In the genomic region with DNA sequence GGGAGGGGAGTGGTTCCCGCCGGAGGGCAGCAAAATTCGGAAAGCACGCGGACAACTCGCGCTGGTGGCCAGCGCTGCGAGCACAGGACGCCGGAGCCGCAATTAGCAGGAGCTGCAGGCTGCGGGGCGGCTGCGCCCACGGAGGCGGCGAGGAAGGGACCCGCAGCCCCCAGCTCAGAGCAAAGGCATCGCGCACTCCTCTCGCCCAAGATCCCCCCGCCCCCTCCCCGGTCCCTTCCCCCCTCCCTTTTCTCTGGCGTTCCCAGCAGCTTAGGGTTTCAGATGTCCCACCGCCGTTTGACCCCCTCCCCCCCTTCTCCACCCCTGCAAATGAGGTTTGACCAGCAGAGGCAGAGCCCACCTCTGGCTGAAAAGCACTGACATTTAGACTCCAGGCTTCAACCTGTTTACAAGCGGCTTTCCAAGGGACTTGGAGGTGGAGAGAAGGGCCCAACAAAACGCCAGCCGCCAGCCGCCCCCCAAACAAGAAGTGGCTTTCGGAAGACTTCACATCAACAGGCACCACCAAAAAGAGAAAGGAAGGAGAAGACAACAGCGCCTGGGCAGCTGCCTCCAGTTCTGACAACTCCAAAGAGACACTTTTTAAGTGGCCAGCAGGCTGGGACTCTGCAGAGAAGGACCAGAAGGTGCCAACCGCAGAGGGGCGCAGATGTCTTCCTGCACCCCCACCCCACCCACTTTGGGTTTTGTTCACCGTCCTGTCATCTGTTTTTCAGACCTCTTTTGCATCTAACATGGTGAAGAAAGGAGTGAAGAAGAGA, we compare ENCODE assay signal across 8 mouse cellular contexts. TPM values are rescaled to one million over a fixed set of nuclear protein-coding genes. Genes with fewer than 3 reads are reported as not detected.
DNase-seq lines count a peak whose midpoint lies in the region; ATAC-seq and TF ChIP-seq lines count a peak whose summit lies in the region.

No protein-coding gene starts in this region.

- no peaks in the 10 kb centered on the region; the same call in 1 of the 2 replicates for H3K4me1 ChIP-seq in cortical plate, adult 2 months (ENCODE audit: control insufficient read depth, insufficient read depth, low read length)
- peaks cover 16% of the 10 kb centered on the region for H3K4me1 ChIP-seq in heart, embryonic 15.5 days (replicated peaks)
- H3K4me1 ChIP-seq in limb, embryonic 13.5 days = peaks cover 22% of the 10 kb centered on the region; the same call in 1 of the 2 replicates
- peaks cover 8% of the 10 kb centered on the region for H3K4me1 ChIP-seq in neural tube, embryonic 11.5 days (ENCODE audit: control insufficient read depth, insufficient read depth, low read length)

- TF ChIP-seq POLR2A in cortical plate, adult 2 months (IDR thresholded peaks at IDR 0.05; ENCODE audit: extremely low read depth, insufficient read depth, low read length) = no peak

- peaks cover 23% of the 10 kb centered on the region; the same call in 1 of the 2 replicates for H3K27me3 ChIP-seq in heart, embryonic 15.5 days
- 0 out of 2 replicates have a peak, but pooled peaks cover 4% of the 10 kb centered on the region for H3K27me3 ChIP-seq in limb, embryonic 13.5 days
- peaks cover 10% of the 10 kb centered on the region; the same call in 1 of the 2 replicates for H3K27me3 ChIP-seq in neural tube, embryonic 11.5 days (ENCODE audit: control insufficient read depth, insufficient read depth, low read length)

- peak overlapping the region; percentile 98 for H3K4me2 ChIP-seq in heart, embryonic 15.5 days
- H3K4me2 ChIP-seq in limb, embryonic 13.5 days (replicated peaks) = peak overlapping the region; percentile 93
- H3K4me2 ChIP-seq in neural tube, embryonic 11.5 days (ENCODE audit: low read depth) = peak overlapping the region; percentile 88

- H3K27ac ChIP-seq in cortical plate, adult 2 months (ENCODE audit: insufficient read depth, low read length) = no peak overlapping the region
- no peak overlapping the region for H3K27ac ChIP-seq in heart, embryonic 15.5 days
- peak overlapping the region; percentile 76; the same call in 1 of the 2 replicates for H3K27ac ChIP-seq in limb, embryonic 13.5 days
- H3K27ac ChIP-seq in neural tube, embryonic 11.5 days (ENCODE audit: low read depth, low read length) = no peak overlapping the region

- peak; percentile 9 to 16 for DNase-seq in left cerebral cortex, postnatal 36 days (ENCODE audit: low spot score in 2 of 2)
- no peak for DNase-seq in left cerebral cortex, adult 11 months (ENCODE audit: low spot score)
- DNase-seq in neural tube, embryonic 11.5 days (ENCODE audit: low spot score) = peak; percentile 65
- DNase-seq in urinary bladder, postnatal 10 days (ENCODE audit: low spot score) = no peak
- DNase-seq in cerebellum, adult 8-10 months = no peak

- no peaks in the 10 kb centered on the region for H3K36me3 ChIP-seq in heart, embryonic 15.5 days
- H3K36me3 ChIP-seq in limb, embryonic 13.5 days = no peaks in the 10 kb centered on the region
- no peaks in the 10 kb centered on the region for H3K36me3 ChIP-seq in neural tube, embryonic 11.5 days (ENCODE audit: control insufficient read depth, insufficient read depth, low read length)

- peak overlapping the region; percentile 44 for H3K9ac ChIP-seq in heart, embryonic 15.5 days
- peak overlapping the region; percentile 74 for H3K9ac ChIP-seq in limb, embryonic 13.5 days
- peak overlapping the region; percentile 41 for H3K9ac ChIP-seq in neural tube, embryonic 11.5 days (ENCODE audit: low read length)

- under 1% methylated on average over 29 of the region's 36 CpGs for WGBS in heart, embryonic 15.5 days
- WGBS in limb, embryonic 13.5 days = under 1% methylated on average over 33 of the region's 36 CpGs
- under 1% methylated on average over 31 of the region's 36 CpGs for WGBS in neural tube, embryonic 11.5 days

- TF ChIP-seq CTCF in cortical plate, adult 2 months (IDR thresholded peaks at IDR 0.05; ENCODE audit: extremely low read depth, insufficient read depth, low read length) = no peak

- H3K9me3 ChIP-seq in heart, embryonic 15.5 days (replicated peaks) = no peaks in the 10 kb centered on the region
- H3K9me3 ChIP-seq in limb, embryonic 13.5 days = no peaks in the 10 kb centered on the region
- no peaks in the 10 kb centered on the region for H3K9me3 ChIP-seq in neural tube, embryonic 11.5 days (ENCODE audit: control insufficient read depth, low read length)

- ATAC-seq in heart, embryonic 15.5 days (replicated peaks; ENCODE audit: insufficient number of reproducible peaks, insufficient read depth, low FRiP score, low read depth) = no peak
- ATAC-seq in limb, embryonic 13.5 days (ENCODE audit: low FRiP score, low read depth) = peak; percentile 64
- peak; percentile 66 for ATAC-seq in neural tube, embryonic 11.5 days (ENCODE audit: insufficient read depth, low FRiP score, low TSS enrichment)

- H3K4me3 ChIP-seq in cortical plate, adult 2 months (ENCODE audit: insufficient read depth, low read length) = peak overlapping the region; percentile 77
- peak overlapping the region; percentile 61 for H3K4me3 ChIP-seq in heart, embryonic 15.5 days
- peak overlapping the region; percentile 61 for H3K4me3 ChIP-seq in limb, embryonic 13.5 days
- H3K4me3 ChIP-seq in neural tube, embryonic 11.5 days (ENCODE audit: low read depth, low read length) = peak overlapping the region; percentile 45

- intact Hi-C loops in left cerebral cortex, postnatal 36 days (cut with DNase I) = no loop called here

RNA-seq across cellular contexts. Expression of gene Fgf10, which starts 44.9 kb away (rescaled TPM):
- total RNA-seq in left cerebral cortex, postnatal 36 days (2021) = 1 to 10 TPM; 4.0 to 4.1 TPM
- 2.2 TPM in 2 replicates for polyA plus RNA-seq in cortical plate, adult 2 months (2012; rRNA removed)
- polyA plus RNA-seq in heart, embryonic 15.5 days (2015; fragmentation: Nextera tagmentation; extraction: Ambion mirVana) = 0.93 and 2.1 TPM in 2 replicates
- polyA plus RNA-seq in limb, embryonic 13.5 days (2015; fragmentation: Nextera tagmentation; extraction: Ambion mirVana) = 8.9 and 10.0 TPM in 2 replicates
- polyA plus RNA-seq in neural tube, embryonic 11.5 days (2014; fragmentation: Nextera tagmentation; extraction: Ambion mirVana) = 1.6 and 2.1 TPM in 2 replicates

Comparison
In these comparisons a context has a peak if more than half of its experiments do, and no peak if none do; other contexts are left out.
1. DNase-seq: peak in left cerebral cortex, postnatal 36 days (2 of 2) and neural tube, embryonic 11.5 days (single experiment); none in left cerebral cortex, adult 11 months (single experiment), urinary bladder, postnatal 10 days (single experiment) and cerebellum, adult 8-10 months (single experiment).
2. Peak in every context shown above with its lines, with median percentiles within 50 percentile points of each other: H3K4me3 ChIP-seq, H3K4me2 ChIP-seq and H3K9ac ChIP-seq.